Mouse (Mus musculus): ENCODE measurements around the gene Vsig8. TPM values are rescaled to one million over a fixed set of nuclear protein-coding genes. Genes with fewer than 3 reads are reported as not detected.

Vsig8 gene
- polyA plus RNA-seq, 1 experiment from 2014 or later = 0.15 TPM

DNA sequence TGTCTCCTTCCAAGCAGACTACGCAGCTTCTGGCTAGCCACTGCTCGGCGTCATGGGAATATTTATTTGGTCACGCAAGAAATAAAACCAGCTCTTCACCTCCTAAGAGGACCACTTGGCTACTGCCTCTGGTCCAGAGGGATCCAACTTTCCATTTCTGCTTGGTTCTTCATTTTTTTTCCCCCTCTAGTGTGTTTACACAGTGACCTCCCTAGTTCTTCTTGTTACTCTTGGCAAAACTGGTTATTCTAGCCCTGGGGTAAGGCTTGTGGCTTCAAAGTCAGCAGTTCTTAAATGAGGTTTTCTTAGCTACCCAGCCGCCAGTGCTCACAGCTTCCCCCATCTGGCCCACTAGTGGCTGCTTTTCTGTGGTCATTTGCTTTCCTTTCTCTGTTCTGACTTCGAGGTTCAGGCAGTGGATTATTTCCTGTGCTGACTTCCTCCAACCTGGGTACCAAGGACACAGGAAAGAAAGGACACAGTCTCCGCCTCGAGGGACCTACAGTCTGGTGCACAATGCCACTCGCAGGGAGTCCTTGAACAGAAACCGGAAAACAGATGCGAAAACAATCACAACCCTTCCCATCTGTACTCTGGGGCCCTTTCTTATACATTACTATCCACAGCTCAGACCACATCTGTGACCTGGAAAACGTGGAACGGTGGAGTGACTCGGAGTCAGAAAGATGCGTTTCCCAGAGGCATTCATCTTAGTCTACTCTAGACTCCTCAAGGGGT lies 30.5 kb upstream of the Vsig8 start:
- DNase-seq (ENCODE audit: low spot score) (peak; percentile 50), ATAC-seq (ENCODE audit: insufficient read depth, low FRiP score, low TSS enrichment) (no peak)
- Histone ChIP-seq H3K4me2 (ENCODE audit: low read depth) (no peak overlapping the region), H3K9ac (ENCODE audit: low read length) (no peak overlapping the region), H3K4me3 (ENCODE audit: low read depth, low read length) (no peak overlapping the region), H3K36me3 (ENCODE audit: control insufficient read depth, insufficient read depth, low read length) (no peaks in the 10 kb centered on the region), H3K27me3 (ENCODE audit: control insufficient read depth, insufficient read depth, low read length) (no peaks in the 10 kb centered on the region), H3K9me3 (ENCODE audit: control insufficient read depth, low read length) (no peaks in the 10 kb centered on the region), H3K4me1 (ENCODE audit: control insufficient read depth, insufficient read depth, low read length) (peaks cover 7% of the 10 kb centered on the region), H3K27ac (ENCODE audit: low read depth, low read length) (no peak overlapping the region)
- 38% methylated on average over 15 of the region's 15 CpGs for WGBS

DNA sequence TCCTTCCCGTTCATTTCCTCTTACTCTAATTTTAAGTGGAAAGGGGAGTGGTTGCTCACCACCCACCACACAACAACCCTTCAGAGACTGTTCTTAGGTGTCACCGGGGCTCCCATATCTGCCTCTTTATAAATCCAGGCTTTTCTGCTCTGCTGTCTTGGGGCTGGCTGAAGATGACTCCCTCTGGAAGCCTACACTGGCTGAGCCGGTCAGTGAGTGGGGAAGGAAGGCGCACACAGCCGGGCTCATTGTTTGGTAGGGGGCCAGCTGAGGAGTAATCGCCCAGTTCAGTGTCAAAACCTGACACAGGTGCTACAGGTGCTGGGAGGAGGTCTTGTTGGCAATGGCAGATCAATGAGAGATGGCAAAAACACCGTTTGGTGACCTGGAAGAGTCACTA lies 29.8 kb upstream of the Vsig8 start:
- ATAC-seq (ENCODE audit: insufficient read depth, low FRiP score, low TSS enrichment) (no peak), DNase-seq (ENCODE audit: low spot score) (no peak)
- no peaks in the 10 kb centered on the region for H3K36me3 ChIP-seq (ENCODE audit: control insufficient read depth, insufficient read depth, low read length)
- no peak overlapping the region for H3K9ac ChIP-seq (ENCODE audit: low read length)
- WGBS = 74% methylated on average over 7 of the region's 7 CpGs
- no peak overlapping the region for H3K4me2 ChIP-seq (ENCODE audit: low read depth)
- peaks cover 7% of the 10 kb centered on the region for H3K4me1 ChIP-seq (ENCODE audit: control insufficient read depth, insufficient read depth, low read length)
- no peaks in the 10 kb centered on the region for H3K9me3 ChIP-seq (ENCODE audit: control insufficient read depth, low read length)
- no peak overlapping the region for H3K4me3 ChIP-seq (ENCODE audit: low read depth, low read length)
- no peaks in the 10 kb centered on the region for H3K27me3 ChIP-seq (ENCODE audit: control insufficient read depth, insufficient read depth, low read length)
- no peak overlapping the region for H3K27ac ChIP-seq (ENCODE audit: low read depth, low read length)

DNA sequence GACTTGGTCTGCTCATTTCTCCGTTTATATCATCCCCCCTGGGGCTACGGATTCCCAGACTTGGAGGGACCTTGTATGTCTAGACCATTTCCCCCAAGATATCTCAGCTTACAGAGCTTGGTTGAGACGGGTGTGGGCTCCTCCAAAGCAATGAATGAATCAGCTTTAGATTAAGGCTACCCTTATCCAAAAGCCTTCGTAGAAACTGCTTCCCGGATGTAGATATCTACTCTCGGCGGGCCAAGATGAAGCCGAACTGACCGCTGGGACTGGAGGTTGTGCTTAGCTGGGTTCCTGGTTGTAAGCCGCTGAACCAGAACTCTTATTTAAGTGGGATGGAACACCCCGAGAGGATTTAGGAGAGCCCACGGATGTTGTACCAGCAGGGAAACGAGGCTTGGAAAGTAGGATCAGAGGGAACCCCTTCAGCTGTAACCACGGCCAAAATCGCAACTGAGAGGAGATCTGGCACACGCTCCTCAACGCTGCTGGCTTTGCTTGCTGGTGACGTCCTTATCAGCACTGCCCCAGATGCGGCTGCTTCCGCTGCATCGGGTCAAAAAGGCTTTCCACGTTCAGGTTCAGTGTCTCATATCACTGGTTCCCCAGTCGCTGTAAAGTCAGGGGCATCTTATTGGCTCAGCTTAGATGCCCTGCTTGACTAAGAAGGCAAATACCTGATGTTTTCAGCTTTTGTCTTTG lies 29.2 kb upstream of the Vsig8 start:
- no peak for DNase-seq (ENCODE audit: low spot score)
- no peak overlapping the region for H3K27ac ChIP-seq (ENCODE audit: low read depth, low read length)
- no peak for ATAC-seq (ENCODE audit: insufficient read depth, low FRiP score, low TSS enrichment)
- no peaks in the 10 kb centered on the region for H3K27me3 ChIP-seq (ENCODE audit: control insufficient read depth, insufficient read depth, low read length)
- no peak overlapping the region for H3K4me2 ChIP-seq (ENCODE audit: low read depth)
- no peaks in the 10 kb centered on the region for H3K36me3 ChIP-seq (ENCODE audit: control insufficient read depth, insufficient read depth, low read length)
- H3K4me1 ChIP-seq (ENCODE audit: control insufficient read depth, insufficient read depth, low read length) = peaks cover 3% of the 10 kb centered on the region; the same call in 1 of the 2 replicates
- H3K9ac ChIP-seq (ENCODE audit: low read length) = no peak overlapping the region
- H3K4me3 ChIP-seq (ENCODE audit: low read depth, low read length) = no peak overlapping the region
- H3K9me3 ChIP-seq (ENCODE audit: control insufficient read depth, low read length) = no peaks in the 10 kb centered on the region
- 80% methylated on average over 23 of the region's 23 CpGs for WGBS

DNA sequence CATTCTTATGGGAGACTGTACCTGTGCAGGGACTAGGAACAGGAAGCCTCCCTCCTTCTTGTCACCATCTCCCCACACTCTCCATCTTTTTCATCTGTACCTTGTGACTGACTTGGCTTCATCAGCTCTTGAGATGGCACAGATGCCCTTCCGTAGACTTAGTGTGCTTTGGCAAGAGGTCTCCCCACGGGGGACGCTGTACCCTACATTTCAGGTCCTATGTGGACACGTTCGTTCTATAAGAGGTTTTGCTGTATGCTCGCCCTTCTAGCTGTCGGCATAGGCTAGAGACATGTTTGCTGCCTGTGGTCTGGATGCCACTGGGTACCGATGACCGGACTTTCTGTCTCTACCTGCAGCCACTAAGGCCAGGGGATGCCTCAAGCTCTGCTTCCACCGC lies 28.3 kb upstream of the Vsig8 start:
- DNase-seq (ENCODE audit: low spot score) (no peak), ATAC-seq (ENCODE audit: insufficient read depth, low FRiP score, low TSS enrichment) (no peak)
- Histone ChIP-seq H3K4me1 (ENCODE audit: control insufficient read depth, insufficient read depth, low read length) (peaks cover 3% of the 10 kb centered on the region; the same call in 1 of the 2 replicates), H3K4me3 (ENCODE audit: low read depth, low read length) (no peak overlapping the region), H3K27me3 (ENCODE audit: control insufficient read depth, insufficient read depth, low read length) (no peaks in the 10 kb centered on the region), H3K4me2 (ENCODE audit: low read depth) (no peak overlapping the region), H3K36me3 (ENCODE audit: control insufficient read depth, insufficient read depth, low read length) (no peaks in the 10 kb centered on the region), H3K9ac (ENCODE audit: low read length) (no peak overlapping the region), H3K9me3 (ENCODE audit: control insufficient read depth, low read length) (no peaks in the 10 kb centered on the region), H3K27ac (ENCODE audit: low read depth, low read length) (no peak overlapping the region)
- WGBS = 94% methylated on average over 10 of the region's 10 CpGs

DNA sequence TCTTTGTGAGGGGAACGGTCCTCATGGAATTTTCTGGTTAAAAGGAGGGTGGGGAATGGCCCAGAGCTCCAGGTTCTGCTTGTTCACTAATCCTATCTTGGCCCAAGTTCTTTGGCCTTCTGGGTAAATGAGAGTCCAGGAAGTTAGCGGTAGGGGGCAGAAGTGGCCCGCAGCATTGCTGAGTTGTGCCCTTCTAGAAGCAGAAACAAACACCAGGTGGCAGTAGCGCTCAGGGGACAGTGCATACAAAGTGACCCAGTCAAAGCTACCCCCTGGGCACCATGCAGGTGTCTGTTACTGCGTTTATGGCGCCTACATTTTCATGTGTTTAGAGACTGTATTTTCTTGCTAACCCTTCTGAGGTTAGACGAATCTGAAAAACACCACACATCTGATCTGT lies 27.0 kb upstream of the Vsig8 start:
- no peak overlapping the region for H3K4me3 ChIP-seq (ENCODE audit: low read depth, low read length)
- H3K4me1 ChIP-seq (ENCODE audit: control insufficient read depth, insufficient read depth, low read length) = peaks cover 3% of the 10 kb centered on the region; the same call in 1 of the 2 replicates
- H3K36me3 ChIP-seq (ENCODE audit: control insufficient read depth, insufficient read depth, low read length) = no peaks in the 10 kb centered on the region
- H3K9me3 ChIP-seq (ENCODE audit: control insufficient read depth, low read length) = no peaks in the 10 kb centered on the region
- H3K27me3 ChIP-seq (ENCODE audit: control insufficient read depth, insufficient read depth, low read length) = no peaks in the 10 kb centered on the region
- peak; percentile 81 for ATAC-seq (ENCODE audit: insufficient read depth, low FRiP score, low TSS enrichment)
- 7% methylated on average over 7 of the region's 7 CpGs for WGBS
- peak; percentile 87 for DNase-seq (ENCODE audit: low spot score)
- H3K4me2 ChIP-seq (ENCODE audit: low read depth) = no peak overlapping the region
- no peak overlapping the region for H3K9ac ChIP-seq (ENCODE audit: low read length)
- H3K27ac ChIP-seq (ENCODE audit: low read depth, low read length) = no peak overlapping the region

DNA sequence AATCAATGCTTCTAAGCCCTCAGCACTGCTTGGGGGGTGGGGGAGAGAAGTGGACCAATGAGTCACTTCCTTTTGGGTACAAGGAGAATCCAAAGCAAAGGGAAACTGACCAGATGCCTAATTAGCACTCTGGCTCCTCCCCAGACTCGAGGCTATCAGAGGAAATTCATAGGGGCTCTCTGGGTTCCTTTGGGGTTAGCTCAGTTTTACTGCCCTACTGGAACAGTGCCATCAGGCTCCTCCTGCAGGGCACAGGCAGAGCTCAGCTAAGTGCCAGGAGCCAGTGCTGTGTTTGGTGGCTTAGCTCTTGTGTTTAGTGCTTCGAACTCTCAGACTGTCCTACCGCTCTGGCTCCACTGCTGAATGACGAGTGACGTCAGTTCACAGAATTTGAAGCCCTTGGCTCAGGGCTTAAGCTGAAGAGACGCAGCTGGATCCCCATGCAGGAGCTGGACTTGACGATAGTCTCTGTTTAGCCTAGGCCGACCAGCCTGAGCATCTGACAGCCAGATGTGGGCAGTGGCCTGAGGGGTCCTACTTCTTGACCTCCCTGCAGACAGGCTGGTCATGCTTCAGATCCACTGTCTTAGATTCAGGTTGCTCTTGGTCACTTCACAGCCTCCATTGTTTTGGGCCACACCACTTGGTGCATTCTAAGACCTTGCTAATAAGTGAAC lies 25.1 kb upstream of the Vsig8 start:
- H3K4me1 ChIP-seq (ENCODE audit: control insufficient read depth, insufficient read depth, low read length) = no peaks in the 10 kb centered on the region
- no peaks in the 10 kb centered on the region for H3K36me3 ChIP-seq (ENCODE audit: control insufficient read depth, insufficient read depth, low read length)
- H3K4me3 ChIP-seq (ENCODE audit: low read depth, low read length) = no peak overlapping the region
- H3K27me3 ChIP-seq (ENCODE audit: control insufficient read depth, insufficient read depth, low read length) = no peaks in the 10 kb centered on the region
- ATAC-seq (ENCODE audit: insufficient read depth, low FRiP score, low TSS enrichment) (no peak), DNase-seq (ENCODE audit: low spot score) (no peak)
- H3K9me3 ChIP-seq (ENCODE audit: control insufficient read depth, low read length) = no peaks in the 10 kb centered on the region
- H3K27ac ChIP-seq (ENCODE audit: low read depth, low read length) = no peak overlapping the region
- no peak overlapping the region for H3K4me2 ChIP-seq (ENCODE audit: low read depth)
- no peak overlapping the region for H3K9ac ChIP-seq (ENCODE audit: low read length)
- 22% methylated on average over 8 of the region's 8 CpGs for WGBS

DNA sequence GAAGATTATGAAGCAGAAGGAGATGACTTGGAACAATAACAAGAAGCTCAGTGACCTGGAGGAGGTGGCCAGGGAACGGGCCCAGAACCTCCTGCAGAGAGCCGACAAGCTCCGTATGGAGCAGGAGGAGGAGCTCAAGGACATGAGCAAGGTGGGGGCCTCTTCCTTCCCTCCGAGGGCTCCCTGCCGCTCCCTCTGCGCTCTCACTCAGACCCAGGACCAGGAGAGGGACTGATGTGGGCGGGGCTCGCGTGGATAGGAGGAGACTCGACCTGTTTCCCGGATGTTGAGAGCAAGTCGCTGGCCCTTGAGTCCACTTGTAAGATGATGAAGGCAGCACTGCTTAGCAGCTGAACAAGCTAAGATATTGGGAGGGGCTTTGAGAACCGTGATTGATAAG lies 23.2 kb upstream of the Vsig8 start:
- Histone ChIP-seq H3K27me3 (ENCODE audit: control insufficient read depth, insufficient read depth, low read length) (no peaks in the 10 kb centered on the region), H3K4me1 (ENCODE audit: control insufficient read depth, insufficient read depth, low read length) (no peaks in the 10 kb centered on the region), H3K27ac (ENCODE audit: low read depth, low read length) (no peak overlapping the region), H3K9me3 (ENCODE audit: control insufficient read depth, low read length) (no peaks in the 10 kb centered on the region), H3K9ac (ENCODE audit: low read length) (peak overlapping the region; percentile 19; the same call in 1 of the 2 replicates), H3K4me2 (ENCODE audit: low read depth) (peak overlapping the region; percentile 21), H3K4me3 (ENCODE audit: low read depth, low read length) (no peak overlapping the region), H3K36me3 (ENCODE audit: control insufficient read depth, insufficient read depth, low read length) (no peaks in the 10 kb centered on the region)
- WGBS = 2% methylated on average over 12 of the region's 13 CpGs
- DNase-seq (ENCODE audit: low spot score) (peak; percentile 68), ATAC-seq (ENCODE audit: insufficient read depth, low FRiP score, low TSS enrichment) (peak; percentile 22; the same call in 1 of the 2 replicates)

DNA sequence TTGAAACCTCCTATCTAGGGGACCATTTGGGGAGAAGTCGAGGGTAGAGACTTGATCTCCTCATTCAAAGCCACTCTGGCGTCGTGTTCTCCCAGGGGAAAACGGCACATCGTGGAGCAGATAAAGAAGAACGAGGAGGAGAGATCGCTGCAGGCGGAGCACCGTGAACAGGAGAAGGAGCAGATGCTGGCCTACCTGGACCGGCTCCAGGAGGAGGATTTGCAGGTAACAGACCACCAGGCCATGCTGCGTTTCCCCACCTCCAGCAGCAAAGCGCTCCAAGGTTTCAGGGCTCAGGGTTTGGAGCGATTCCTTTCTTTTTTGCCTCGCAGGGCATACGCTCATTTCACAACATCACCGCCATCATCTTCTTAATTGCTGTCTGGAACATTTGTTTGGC lies 20.6 kb upstream of the Vsig8 start:
- ATAC-seq (ENCODE audit: insufficient read depth, low FRiP score, low TSS enrichment) = no peak
- H3K9ac ChIP-seq (ENCODE audit: low read length) = no peak overlapping the region
- 81% methylated on average over 16 of the region's 16 CpGs for WGBS

More for the DNA sequence above, 20.6 kb upstream of the Vsig8 start:
- Histone ChIP-seq H3K27ac (ENCODE audit: low read depth, low read length) (no peak overlapping the region), H3K4me1 (ENCODE audit: control insufficient read depth, insufficient read depth, low read length) (no peaks in the 10 kb centered on the region), H3K4me3 (ENCODE audit: low read depth, low read length) (no peak overlapping the region), H3K36me3 (ENCODE audit: control insufficient read depth, insufficient read depth, low read length) (no peaks in the 10 kb centered on the region), H3K9me3 (ENCODE audit: control insufficient read depth, low read length) (no peaks in the 10 kb centered on the region), H3K27me3 (ENCODE audit: control insufficient read depth, insufficient read depth, low read length) (no peaks in the 10 kb centered on the region), H3K4me2 (ENCODE audit: low read depth) (no peak overlapping the region)
- DNase-seq (ENCODE audit: low spot score) = no peak

Data from neural tube, embryonic 11.5 days (tissue).